Mouse (Mus musculus) c-Kit-positive CD71-positive TER-119-negative erythroid progenitor cells, embryonic 14.5 days (primary cell): ENCODE measurements around the gene Gm20388.

Source experiments
- DNase-seq: peaks from one replicate; pipeline ENCODE4 v3.0.0-alpha.2; 2013; ENCODE audit warnings: low read depth

The Gm20388 gene

DNA sequence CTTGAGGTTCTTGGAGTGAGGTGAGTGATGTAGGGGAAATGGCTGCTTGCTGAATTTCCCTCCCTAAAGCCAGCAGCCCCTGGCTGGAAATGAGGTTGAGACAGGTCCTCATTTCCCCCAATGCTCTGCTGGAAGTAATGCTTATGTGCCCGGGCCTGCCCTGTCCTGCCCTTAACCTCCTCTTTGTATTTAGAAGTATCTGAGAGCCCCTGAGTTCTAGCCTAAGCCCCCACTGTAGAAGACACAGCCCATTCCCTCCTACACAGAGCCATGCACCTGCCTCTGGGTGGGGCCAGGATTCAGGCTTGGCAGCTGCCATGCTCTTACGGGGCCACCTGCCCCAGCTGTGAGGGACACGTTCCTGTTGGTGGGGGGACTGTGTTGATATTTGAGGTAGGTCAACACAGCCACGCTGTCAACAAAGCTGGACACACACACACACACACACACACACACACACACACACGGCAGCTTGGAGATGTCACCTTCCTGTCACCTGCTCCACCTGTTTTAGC, 2787.7 kb downstream of the Gm20388 start:
- no peak for DNase-seq

DNA sequence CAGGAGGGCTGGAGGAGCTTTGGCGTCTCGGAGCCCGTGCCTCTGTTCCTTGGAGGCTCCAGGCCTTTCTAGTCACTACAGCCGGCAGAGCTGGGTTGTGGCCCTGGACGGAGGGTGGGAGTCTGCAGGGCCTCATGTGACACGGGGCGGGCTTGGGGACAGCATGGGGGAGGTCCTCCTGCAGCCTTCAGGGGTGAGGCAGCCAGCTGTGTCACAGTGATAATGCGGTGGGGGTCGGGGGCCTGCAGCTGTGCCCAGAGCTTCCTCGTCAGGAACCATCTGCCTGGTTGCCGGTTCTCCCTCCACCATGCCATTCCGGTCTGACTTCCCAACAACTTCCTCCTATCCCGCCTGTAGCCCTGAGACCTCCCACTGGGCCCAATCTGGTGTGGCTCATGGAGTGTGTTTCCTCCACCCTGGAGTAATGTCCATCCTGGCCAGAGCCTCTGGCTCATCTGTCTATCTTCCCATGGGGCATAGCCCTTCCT, 2788.4 kb downstream of the Gm20388 start, which contains the start of gene Cbfa2t3:
Gene Cbfa2t3 (minus strand): TSS at position 105 of the 488 bp plus-strand sequence.
- DNase-seq = no peak

DNA sequence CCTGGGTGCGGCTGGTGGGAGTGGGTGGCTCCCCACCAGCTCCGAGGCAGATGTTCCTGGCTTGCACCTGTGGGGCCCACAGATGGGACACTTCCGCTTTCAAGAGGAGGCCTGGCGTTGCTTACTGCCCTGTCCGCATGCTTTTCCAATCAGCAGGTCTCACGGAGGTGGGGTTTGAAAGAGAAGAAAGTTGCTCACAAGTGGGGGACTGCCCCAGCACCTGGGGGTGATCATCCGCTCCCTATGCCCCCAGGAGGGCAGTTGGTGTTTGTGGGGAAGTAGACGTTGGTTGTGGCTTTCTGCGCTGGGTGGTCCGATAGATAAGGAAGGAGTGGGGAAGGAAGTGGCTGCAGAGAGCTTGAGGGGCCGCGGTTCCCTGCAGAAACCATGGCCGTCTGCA, 2790.0 kb downstream of the Gm20388 start:
- no peak for DNase-seq

DNA sequence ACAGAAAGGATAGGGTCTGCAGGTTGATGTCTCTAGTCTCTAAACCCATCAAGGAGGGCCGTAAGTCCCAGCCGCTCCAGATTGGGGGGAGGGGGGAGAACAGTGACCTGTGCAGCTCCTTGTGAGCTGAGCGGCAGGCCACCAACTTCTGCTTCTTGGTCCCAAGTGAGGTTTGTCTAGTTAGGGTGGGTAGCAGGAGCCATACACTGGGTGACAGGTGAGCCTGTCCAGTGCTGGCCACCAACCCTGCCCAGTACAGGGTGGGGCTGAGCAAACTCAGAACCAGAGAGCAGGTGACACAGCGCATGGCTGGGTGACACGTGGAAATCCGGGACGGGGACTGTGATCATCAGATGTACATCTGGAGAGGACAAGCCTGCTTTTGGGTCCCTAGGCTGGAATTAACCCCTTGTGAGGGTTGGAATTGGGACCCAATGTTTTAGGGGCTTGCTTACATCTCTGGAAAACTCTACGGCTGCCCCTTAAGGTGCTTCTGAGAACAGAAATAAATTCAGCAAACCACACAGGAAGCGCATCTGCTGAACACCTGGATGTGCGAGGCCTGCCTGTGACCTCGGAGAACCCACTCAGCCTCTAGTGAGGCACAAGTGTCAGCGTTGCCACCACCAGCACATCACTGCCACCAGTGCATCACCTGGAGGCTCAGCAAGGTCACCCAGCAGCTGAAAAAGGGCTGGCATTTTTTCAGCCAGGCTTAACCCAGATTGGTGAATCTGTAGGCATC, 2791.0 kb downstream of the Gm20388 start:
- DNase-seq = no peak

DNA sequence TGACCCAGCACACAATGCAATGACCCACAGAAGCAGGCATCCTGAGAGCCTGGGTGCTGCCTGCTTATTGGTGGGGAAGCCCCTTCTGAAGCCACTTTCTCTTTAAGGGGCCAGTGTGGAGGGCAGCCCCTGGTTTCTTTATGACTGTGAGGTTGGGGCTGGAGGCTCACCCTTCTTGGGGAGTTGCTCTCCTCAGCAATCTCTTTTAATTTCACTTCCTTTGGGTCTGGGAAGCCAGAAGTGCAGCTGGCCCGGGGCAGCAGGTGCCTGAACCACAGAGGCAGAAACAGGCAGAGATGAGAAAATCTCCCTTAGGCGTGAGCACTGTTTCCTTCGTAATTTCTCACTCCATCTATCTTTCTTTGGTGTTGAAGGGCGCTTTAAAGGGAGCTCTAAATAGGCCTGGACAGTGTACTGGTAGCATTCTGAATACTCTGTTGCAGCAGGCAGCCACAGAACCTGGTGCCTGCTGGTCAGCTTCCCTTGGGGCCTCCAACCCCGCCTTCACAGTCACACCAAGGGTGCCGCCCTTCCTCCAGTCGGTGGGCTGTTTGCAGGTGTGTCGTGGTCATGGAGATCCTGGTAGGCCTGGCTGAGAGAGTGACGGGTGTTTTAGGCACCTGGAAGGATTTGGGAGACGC, 2791.8 kb downstream of the Gm20388 start:
- DNase-seq = no peak

DNA sequence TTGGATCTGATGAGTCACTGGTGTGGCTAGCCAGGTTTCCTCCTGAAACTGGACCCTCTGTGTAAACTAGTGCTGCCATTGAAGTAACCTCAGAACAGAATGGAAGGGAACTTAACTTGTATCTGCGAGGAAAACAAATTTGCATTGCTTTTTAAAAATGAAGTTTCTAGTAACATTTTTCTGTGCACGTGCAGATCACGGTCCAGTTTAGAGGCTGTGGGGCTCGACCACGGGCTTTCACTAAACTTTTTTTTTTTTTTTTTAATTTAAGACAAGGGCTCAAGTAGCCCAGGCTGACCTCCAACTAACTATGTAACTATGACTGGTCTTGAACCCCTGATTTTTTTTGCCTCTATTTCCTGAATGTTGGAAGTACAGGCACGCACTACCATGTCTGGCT, 2792.3 kb downstream of the Gm20388 start:
- DNase-seq = no peak

DNA sequence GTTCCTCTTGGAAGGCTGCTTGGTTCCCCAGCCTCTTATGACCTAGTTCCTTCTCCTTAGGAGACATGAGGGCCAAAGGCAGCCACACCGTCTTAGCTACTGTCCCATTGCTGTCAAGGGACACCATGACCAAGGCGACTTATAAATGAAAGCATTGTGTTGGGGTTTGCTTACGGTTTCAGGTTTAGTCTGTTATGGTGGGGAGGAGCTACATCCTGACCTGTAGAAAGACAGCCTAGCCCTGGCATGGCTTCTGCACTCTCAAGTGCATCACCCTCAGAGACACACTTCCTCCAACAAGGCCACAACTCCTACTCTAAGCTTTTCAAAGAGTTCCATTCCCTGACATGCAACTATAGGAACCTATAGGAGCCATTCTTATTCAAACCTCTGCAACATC, 2794.0 kb downstream of the Gm20388 start:
- DNase-seq = no peak

DNA sequence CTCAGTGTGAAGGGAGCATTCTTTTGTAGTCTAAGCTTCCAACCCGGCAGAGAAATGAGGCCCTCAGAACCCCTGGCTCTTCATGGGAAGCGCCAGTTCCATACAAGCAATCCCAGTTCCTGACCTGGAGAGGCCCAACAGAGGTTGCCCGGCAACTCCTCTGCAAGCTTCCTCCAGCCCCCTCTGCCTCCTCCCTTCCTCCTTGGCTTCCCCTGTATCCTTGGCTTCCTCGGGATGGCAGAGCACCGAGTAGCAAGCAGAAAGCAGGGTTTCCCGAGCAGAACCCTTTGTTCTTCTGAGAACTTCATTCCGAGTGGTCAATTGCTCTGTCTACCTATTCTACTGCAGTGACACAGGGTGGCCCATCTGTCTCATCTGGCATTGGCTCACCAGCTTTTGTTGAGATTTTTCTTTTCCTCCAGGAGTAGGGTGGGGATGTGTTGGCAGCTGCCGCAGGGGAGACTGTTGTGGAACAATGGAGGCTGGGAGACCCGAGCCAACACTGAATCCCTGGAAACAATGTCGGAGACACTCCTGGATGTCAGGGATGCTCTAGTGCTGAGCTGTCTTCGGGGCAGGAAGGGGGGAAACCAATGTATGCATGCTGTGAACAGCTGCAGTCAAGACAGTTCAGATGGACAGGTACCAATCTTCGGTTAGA, 2795.4 kb downstream of the Gm20388 start:
- DNase-seq = no peak

DNA sequence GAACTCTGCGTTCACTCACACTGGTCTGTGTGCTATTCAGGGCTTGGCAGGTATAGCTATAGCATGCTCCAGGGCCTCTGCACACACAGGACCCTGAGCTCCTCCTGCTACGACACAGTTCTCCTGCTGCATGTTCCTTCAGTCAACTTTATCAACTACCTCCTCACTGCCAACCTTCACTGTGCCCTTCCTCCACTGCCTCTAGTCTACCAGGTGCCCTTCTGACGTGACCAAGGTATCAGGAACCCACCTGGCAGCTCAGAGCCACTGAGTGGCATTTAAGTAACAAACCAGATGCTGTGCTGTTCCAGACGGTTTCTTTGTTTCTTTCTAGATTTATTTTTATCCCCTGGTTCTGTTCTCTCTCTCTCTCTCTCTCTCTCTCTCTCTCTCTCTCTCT, 2796.5 kb downstream of the Gm20388 start:
- no peak for DNase-seq

DNA sequence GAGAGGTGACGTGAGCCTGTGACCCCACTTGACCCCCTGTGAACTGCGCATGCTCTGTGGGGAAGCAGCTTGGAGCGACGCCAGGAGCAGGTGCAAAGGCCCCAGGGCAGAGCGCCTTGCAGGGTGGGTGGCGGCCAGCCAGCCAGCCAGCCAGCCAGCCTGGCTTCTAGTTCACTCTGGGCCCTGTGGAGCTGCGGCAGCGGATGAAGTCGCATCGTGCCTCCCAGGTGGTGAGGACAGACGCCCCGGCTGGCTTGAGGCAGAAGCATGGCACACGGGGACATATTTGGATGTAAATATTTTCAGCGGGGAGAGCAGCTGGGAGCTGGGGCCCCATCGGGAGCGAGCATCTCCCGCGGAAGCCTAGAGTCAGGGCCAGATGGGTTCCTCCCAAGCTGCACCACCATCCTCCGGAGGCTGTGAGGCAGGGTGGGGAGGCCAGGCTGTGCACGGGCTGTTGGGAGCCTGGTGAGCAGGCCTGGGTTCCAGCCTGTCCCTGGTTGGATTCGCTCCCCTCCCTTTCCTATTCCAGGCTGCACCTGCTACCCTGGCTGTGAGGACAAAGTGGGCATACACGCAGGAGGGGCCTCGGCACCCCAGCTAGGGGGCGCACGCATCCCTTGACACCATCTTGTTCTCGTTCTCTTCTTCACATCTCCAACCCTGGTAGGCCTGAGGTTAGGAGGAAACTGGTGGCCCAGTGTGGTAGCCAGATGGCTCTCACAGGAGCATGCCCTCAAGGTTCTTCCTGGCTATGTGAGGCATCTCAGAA, 2798.9 kb downstream of the Gm20388 start:
- DNase-seq = no peak

DNA sequence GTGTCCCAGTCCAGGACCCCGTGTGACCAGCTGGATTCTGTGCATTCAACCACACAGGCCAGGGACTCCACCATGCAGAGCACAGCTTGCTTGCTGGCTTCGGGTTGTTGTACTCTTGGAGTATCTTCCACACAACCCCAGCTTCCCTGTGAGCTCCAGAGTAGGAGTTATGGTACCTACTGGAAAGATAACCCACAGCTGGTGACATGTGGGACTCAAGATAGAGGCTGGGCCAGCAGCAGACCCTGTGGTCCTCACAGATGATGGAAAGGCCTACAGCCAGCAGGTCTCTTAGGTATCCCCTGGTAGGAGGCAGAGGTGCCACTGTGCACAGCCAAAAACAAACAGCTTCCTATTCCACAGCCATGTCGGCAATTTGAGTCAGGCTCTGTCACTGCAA, 2800.8 kb downstream of the Gm20388 start:
- no peak for DNase-seq

DNA sequence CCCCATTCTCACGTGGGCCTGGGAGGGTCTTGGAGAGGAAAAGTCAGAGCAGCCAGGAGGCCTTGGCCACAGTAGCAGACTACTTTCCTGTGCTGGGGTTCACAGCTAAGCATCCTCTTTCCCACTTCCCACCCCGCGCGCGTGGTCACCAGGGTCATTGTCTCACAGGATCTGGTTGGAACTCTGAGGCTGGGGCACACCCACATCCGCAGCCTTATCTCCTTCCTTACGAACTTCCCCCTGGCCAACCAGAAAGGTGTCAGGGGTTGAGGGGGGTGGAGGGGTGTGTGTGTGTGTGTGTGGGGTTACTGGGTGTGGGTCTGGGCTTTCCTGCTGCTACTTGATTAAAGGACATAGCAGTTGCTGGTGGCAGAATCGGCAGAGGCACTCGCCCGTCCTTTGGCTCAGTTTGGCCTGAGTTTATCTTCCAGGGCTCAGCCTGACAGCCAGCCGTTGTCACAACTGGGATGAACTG, 2801.3 kb downstream of the Gm20388 start:
- no peak for DNase-seq

DNA sequence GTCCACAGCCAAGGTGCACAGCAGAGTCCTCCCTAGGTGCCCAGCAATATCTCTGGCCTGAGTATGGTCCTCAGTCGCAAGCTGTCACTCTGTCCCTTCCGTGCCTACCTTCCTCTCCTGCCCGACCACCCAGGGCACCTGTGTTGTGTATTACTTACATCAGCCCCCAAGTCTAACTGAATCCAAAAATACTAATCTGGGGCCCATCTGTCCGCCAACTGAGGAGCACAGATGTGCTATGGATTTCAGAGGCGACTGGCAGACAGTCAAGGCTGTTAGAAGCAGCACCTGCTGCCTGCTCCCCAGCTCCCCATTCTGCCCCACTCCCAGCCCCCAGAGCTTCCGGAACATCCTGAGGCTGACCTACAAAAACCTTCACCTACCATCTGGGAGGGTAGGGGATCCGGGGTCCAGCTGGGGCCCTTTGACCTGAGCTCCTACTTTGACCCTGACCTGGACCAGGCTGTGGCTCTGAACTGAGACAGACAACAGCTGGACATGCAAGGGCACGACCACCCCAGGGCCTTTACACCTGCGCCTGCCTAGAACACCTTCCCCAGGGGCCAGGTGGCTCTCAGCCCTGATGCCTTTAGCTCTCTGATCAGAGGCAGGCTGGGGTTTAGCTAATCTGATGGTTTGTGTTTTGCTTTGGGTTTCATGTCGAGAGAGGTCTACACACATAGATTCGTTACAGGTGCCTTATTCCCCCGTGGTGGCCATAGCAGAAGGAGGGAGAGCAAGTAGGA, 2801.9 kb downstream of the Gm20388 start:
- no peak for DNase-seq

DNA sequence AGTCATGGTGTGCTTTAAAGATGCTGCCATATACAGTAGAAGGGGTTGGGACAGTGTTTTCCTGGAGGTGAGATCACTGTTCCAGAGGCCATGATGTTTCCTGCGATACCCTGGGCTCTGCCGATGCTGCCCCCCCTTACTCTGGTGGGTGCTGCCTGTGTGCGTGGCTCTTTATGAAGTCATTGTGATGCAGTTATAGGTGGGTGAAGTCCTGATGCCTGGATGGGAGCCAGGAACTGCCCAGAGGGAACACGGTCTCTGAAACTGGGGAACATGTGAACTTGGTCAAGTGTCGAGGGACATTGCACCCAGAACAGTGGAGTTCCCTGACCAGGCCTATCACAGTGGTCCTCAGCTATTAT, 2802.5 kb downstream of the Gm20388 start:
- DNase-seq = no peak

DNA sequence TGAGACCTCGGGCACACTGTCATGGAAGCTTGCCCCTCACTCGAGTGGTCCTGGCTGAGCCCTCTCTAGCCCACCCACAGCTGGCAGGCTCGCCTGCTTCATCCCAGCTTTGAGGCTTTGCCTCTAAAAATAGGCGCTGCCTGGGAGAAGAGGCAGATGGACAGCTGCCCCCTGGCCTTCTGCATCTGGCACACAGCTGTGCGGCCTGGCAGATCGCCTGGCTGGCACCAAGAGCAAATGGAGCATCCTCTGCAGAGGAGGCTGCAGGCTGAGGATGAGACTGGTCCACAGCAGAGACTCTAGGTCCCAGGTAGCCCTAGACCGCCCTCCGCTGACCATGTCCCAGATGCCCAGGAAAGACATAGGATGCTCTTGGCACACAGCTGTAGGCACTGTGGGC, 2805.9 kb downstream of the Gm20388 start:
- DNase-seq = no peak

DNA sequence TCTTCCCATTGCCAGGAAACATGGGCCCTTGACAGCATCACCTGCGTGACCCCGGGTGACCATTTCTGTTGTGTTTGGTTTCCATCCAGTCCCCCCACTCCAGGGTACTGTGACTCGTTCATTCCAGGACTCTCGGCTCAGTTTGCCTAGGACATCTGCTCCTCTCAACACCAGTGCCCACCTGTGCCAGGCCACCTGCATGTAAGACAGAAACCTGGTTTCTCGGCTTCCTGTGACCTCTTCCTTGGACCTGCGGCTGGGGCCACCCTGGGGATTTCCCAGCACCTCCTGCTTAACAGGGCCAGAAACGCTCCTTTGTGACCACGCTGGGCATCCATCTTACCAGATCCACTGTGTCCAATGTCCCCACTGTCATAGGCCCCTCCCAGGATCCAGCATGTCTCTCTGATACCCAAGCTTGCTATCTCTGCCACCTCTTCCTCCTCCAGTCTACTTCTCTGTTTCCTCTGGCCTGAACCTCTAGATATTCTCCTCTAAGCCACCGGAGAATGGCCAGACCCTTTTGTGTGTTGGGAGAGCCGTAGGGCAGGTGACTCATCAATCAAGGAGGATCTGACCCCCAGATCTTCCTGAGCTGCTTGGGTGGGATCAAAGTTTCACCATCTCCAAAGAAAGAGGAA, 2807.3 kb downstream of the Gm20388 start:
- DNase-seq = no peak

DNA sequence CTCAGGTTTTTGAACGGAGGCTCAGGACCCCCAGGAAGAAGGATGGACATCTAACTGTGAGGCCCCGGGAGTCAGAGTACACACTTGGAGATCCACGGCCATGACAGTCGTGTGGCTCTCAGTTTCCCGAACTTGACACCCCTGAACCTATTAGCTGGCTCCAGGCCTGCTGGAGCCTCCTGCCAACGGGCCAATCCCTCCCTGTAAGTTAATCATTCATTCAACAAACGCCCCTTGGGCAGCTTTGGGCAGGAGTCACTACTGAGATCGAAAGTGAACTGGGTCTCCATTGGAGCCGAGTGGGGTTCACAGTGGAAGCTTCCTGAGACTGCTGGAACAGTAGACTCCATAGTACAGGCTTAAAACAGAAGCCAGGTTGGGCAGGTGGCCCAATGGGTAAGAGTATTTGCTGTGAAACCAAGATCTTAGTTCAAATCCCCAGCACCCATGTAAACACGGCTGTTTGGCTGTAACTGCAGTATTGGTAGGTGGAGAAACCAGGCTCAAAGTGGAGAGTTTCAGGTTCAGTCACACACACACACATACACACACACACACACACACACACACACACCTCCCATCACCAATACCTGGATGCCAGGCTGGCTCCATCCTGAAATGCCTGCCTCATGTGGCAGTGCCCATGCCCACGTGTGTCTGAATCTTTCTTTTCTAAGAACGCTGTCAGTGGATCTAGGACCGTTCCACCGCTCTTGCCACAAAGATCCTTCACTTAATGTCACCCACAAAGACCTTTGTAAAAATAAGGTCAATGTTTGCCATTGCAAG, 2808.3 kb downstream of the Gm20388 start:
- no peak for DNase-seq

DNA sequence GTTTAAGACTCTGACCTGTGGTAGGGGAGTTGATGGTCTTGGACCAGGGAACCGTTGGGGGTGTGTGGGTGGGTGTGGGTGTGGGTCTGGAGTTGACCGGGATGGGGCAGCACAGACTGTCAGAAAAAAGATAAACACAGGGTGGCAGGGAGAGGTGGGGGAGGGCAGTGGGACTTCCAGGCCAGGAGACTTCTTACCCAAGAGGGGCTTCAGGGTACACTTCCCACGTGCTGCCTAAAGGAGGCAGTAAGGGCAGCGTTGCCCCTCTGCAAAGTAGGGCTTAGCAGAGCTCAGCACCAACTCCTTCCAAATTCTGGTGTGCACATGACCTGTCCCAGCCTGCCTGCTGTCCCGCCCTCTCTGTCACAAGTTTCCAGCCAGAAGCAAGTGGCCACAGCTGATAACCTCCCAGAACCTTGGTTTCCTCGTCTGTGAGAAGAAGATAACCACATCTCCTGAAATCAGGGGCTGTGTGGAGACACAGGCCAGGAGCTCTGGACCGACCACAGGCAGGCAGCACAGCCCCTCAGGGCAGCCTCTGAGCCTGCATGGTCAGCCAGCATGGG, 2808.9 kb downstream of the Gm20388 start:
- peak; percentile 92 for DNase-seq

DNA sequence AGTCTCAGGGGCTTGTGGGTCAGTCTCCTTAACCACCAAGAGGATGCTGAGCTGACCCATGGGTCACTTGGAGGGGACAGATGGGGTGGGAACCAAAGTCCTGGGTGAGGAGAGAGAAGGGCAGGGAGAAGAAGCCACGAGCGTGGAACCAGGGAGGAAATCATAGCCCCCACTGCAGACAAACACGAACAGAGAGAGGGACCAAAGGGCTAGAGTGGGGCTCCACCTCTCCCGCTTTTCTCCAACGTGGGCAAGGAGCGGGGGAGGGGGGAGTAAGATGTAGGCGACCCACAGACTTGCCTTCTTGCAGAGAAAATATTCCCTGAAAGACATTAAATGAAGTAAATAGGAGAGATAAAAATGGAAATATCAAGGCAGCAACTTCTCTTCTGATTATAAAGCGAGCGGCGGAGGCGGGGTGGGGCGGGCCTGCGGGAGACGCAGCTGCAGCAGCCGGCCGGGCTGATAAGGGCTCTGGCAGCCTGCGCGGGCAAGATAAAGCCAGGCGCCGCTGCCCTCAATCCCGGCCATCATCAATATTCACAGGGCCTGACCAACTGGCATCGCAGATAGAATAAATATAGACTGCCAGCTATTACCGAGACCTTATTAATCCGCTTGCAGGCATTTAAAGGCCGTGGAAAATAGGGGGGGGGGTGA, 2809.6 kb downstream of the Gm20388 start:
- peak; percentile 87 for DNase-seq
